Mouse (Mus musculus) liver, embryonic 16.5 days (tissue): ENCODE results near the gene Gm45713. TPM values are rescaled to one million over a fixed set of nuclear protein-coding genes. Genes with fewer than 3 reads are reported as not detected.

Source experiments
- ATAC-seq: fragments of 200-750 bp; cut with Nextera tagmentation; 2 replicates; pipeline ENCODE4 v1.8.0; 2017; ENCODE audit warnings: low read depth, mild to moderate bottlenecking, moderate number of reproducible peaks, moderate library complexity
- H3K27ac ChIP-seq: fragments of 300-500 bp; sonication (generic); 2 replicates; pipeline ENCODE4 v1.5.1; 2014; ENCODE audit warnings: mild to moderate bottlenecking, low read length
- H3K27me3 ChIP-seq: fragments of 300-500 bp; sonication (generic); 2 replicates; pipeline ENCODE4 v1.6.1; 2014; ENCODE audit warnings: low read depth, low read length, mixed read lengths; ENCODE audit not compliant: control insufficient read depth, insufficient read depth
- H3K36me3 ChIP-seq: fragments of 300-500 bp; sonication (generic); 2 replicates; pipeline ENCODE4 v1.6.1; 2014; ENCODE audit warnings: mild to moderate bottlenecking; ENCODE audit not compliant: control insufficient read depth, insufficient read depth
- H3K4me1 ChIP-seq: fragments of 300-500 bp; sonication (generic); 2 replicates; pipeline ENCODE4 v1.6.1; 2014; ENCODE audit warnings: low read depth, low read length, mixed read lengths; ENCODE audit not compliant: control insufficient read depth
- H3K4me2 ChIP-seq: fragments of 300-500 bp; sonication (generic); 2 replicates; pipeline ENCODE4 v1.6.1; 2014; ENCODE audit warnings: low read depth, low read length, mixed read lengths
- H3K4me3 ChIP-seq: fragments of 300-500 bp; sonication (generic); 2 replicates; pipeline ENCODE4 v1.5.1; 2014; ENCODE audit warnings: low read depth, mild to moderate bottlenecking, low read length
- H3K9ac ChIP-seq: fragments of 300-500 bp; sonication (generic); 2 replicates; pipeline ENCODE4 v1.6.1; 2014; ENCODE audit warnings: low read depth, low read length
- H3K9me3 ChIP-seq: fragments of 300-500 bp; sonication (generic); replicated peaks from 2 replicates; pipeline ENCODE4 v1.6.1; 2016; ENCODE audit warnings: low read length; ENCODE audit not compliant: control insufficient read depth
- WGBS: fragments of 180-500 bp; shearing (Covaris S2); extraction: QIAGEN DNeasy Blood & Tissue Kit; methylation state at CpG from one replicate; pipeline ENCODE4 v1.1.7; 2014; ENCODE audit not compliant: insufficient replicate concordance; 5-methylcytosine and 5-hydroxymethylcytosine counted together
- microRNA counts: library from miRNA; unstranded; fragments of <30 nt; microRNA quantifications from one replicate; lab custom pipeline; 2016
- microRNA-seq: library from miRNA; unstranded; fragments of <30 nt; microRNA quantifications from one replicate; pipeline ENCODE4, GENCODE M21; 2016
- polyA plus RNA-seq: library from polyadenylated mRNA; unstranded; fragments of >200 nt; fragmentation: Nextera tagmentation; extraction: Ambion mirVana; gene quantifications from 2 replicates; pipeline ENCODE4 v1.2.1, GENCODE M21; 2015

Gene Gm45713
- polyA plus RNA-seq, 1 experiment from 2014 or later, result not detected

DNA sequence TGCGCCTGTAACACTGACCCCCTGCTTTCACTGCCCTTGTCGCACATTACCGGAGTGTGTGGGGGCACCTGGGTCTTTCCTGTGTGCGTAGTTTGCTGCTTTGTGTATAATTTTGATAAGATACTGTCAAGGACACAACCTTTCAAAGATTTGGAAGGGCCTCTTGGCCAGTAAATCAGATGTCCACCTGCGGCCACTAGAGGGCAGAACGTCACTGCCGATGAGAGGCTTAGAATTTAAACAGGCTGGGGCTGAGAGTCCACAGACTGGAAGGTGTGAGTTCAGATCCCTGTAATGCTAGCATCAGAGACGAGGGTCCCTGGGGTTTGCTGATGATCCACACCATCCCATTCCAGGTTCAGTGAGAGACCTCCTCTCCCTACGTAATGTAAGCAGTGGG is 57.5 kb downstream of the Gm45713 start:
- no peaks in the 10 kb centered on the region for H3K9me3 ChIP-seq
- WGBS, result 20% methylated on average over 9 of the region's 9 CpGs
- H3K4me2 ChIP-seq, result no peak overlapping the region
- peaks cover 7% of the 10 kb centered on the region for H3K36me3 ChIP-seq
- peaks cover 16% of the 10 kb centered on the region for H3K4me1 ChIP-seq
- no peak overlapping the region for H3K9ac ChIP-seq
- no peak for ATAC-seq
- H3K27ac ChIP-seq, result no peak overlapping the region
- no peaks in the 10 kb centered on the region for H3K27me3 ChIP-seq
- H3K4me3 ChIP-seq, result no peak overlapping the region

DNA sequence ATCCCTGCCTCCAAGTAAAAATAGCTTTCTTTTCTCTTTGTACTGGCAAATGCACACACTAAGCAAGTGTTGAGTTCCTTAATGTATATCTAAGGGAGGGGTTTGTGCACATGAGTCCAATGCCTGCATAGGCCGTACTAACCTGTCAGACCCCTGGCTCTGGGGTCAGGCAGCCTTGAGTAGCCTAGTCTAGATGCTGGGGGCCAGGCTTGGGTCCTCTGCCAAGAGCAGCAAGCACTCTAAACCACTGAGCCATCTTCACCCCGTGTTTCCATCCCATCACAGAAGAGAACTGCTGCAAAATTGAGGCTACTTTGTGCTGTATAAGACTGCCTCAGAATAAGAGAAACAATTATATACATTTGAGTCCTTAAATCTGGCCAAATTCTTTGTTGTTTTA is 58.2 kb downstream of the Gm45713 start:
- 76% methylated on average over 2 of the region's 2 CpGs for WGBS
- H3K4me3 ChIP-seq, result no peak overlapping the region
- no peak overlapping the region for H3K27ac ChIP-seq
- no peaks in the 10 kb centered on the region for H3K9me3 ChIP-seq
- H3K4me1 ChIP-seq, result peaks cover 13% of the 10 kb centered on the region
- H3K9ac ChIP-seq, result no peak overlapping the region
- H3K27me3 ChIP-seq, result no peaks in the 10 kb centered on the region
- H3K36me3 ChIP-seq, result peaks cover 7% of the 10 kb centered on the region
- no peak for ATAC-seq
- no peak overlapping the region for H3K4me2 ChIP-seq

DNA sequence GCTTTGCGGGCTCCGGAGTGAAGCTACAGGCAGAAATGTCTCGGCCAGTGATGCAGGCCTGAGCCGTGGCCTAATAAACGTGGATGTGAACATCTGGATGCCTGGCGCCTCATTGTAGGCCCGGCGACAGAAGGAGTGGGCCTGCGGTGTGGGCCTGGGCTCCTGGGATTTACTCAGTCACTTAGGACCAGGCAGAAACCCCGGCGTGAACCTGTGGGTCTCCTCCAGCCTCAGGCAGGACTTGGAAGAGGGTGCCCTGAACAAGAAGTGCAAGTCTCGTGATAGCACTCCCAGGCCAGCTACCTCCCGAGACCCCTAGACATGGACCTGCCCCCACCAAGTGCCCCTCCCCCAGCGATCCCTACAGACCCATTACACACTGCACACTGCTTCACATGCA is 58.7 kb downstream of the Gm45713 start:
- H3K4me2 ChIP-seq, result no peak overlapping the region
- no peak overlapping the region for H3K9ac ChIP-seq
- H3K9me3 ChIP-seq, result no peaks in the 10 kb centered on the region
- peaks cover 8% of the 10 kb centered on the region for H3K4me1 ChIP-seq
- H3K4me3 ChIP-seq, result no peak overlapping the region
- H3K36me3 ChIP-seq, result peaks cover 7% of the 10 kb centered on the region
- H3K27me3 ChIP-seq, result no peaks in the 10 kb centered on the region
- WGBS, result 87% methylated on average over 14 of the region's 14 CpGs
- no peak for ATAC-seq
- no peak overlapping the region for H3K27ac ChIP-seq

DNA sequence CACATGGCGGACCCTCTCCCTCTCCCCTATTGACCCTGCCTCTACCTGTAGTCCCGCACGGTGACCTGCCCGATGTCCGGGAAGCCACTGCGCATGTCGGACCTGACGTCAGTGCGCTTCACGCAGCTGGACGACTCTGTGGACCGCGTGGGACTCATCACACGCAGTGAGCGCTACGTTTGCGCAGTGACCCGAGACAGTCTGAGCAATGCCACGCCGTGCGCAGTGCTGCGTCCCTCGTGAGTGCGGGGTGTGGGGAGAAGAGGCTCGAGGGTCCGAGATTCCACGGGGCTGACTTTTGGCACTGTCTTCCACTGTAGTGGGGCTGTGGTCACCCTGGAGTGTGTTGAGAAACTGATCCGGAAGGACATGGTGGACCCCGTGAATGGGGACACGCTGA is 59.5 kb downstream of the Gm45713 start:
- H3K4me1 ChIP-seq, result peaks cover 5% of the 10 kb centered on the region
- WGBS, result 90% methylated on average over 30 of the region's 30 CpGs
- H3K9me3 ChIP-seq, result no peaks in the 10 kb centered on the region
- no peak overlapping the region for H3K27ac ChIP-seq
- H3K27me3 ChIP-seq, result no peaks in the 10 kb centered on the region
- H3K9ac ChIP-seq, result no peak overlapping the region
- no peak overlapping the region for H3K4me3 ChIP-seq
- H3K4me2 ChIP-seq, result no peak overlapping the region
- H3K36me3 ChIP-seq, result peaks cover 7% of the 10 kb centered on the region
- no peak for ATAC-seq

MicroRNAs encoded within 50 kb of the gene (microRNA counts, 519-probe panel; counts per million panel counts)
- microRNA mmu-miR-150 (lab: Ali Mortazavi, UCI), result 2,524 counts per million, percentile 67 among the panel's probes with 10 or more counts

Small RNA genes lying within 50 kb of the gene (microRNA-seq; reads per million reads assigned to microRNA genes)
- gene Mir150 (34.7 reads per million, percentile 43 among the genes with 10 or more reads in this experiment), gene Mir5121 (37.4 reads per million, percentile 44 among the genes with 10 or more reads in this experiment), gene Mir7055 (not detected)

Other genes starting within 250 kb of the Gm45713 start
- gene Med25, start 243.5 kb downstream of the Gm45713 start, polyA plus RNA-seq, result 44.7 and 53.0 TPM in 2 replicates
- gene Fuz, start 240.2 kb downstream of the Gm45713 start, polyA plus RNA-seq, result 5.9 and 6.6 TPM in 2 replicates
- gene Ap2a1, start 206.7 kb downstream of the Gm45713 start, polyA plus RNA-seq, result 63.3 and 63.7 TPM in 2 replicates
- gene Tsks, start 193.0 kb downstream of the Gm45713 start, polyA plus RNA-seq, result 0.12 TPM in 1 of 2 replicates, not detected in the other
- gene Cpt1c, start 161.4 kb downstream of the Gm45713 start, polyA plus RNA-seq, result 1.8 and 2.1 TPM in 2 replicates
- 95.6 and 98.6 TPM in 2 replicates for gene Prmt1, start 149.7 kb downstream of the Gm45713 start, polyA plus RNA-seq
- gene Irf3, start 138.6 kb downstream of the Gm45713 start, polyA plus RNA-seq, result 39.8 and 43.2 TPM in 2 replicates
- gene Bcl2l12, start 137.5 kb downstream of the Gm45713 start, polyA plus RNA-seq, result 11.0 and 12.2 TPM in 2 replicates
- gene Scaf1, start 119.9 kb downstream of the Gm45713 start, polyA plus RNA-seq, result 9.8 and 9.9 TPM in 2 replicates
- 20.9 and 23.2 TPM in 2 replicates for gene Rras, start 118.3 kb downstream of the Gm45713 start, polyA plus RNA-seq
- gene Prr12, start 83.3 kb downstream of the Gm45713 start, polyA plus RNA-seq, result 1.9 and 2.0 TPM in 2 replicates
- gene Nosip, start 73.8 kb downstream of the Gm45713 start, polyA plus RNA-seq, result 23.4 and 23.8 TPM in 2 replicates
- gene Prrg2, start 73.6 kb downstream of the Gm45713 start, polyA plus RNA-seq, result 9.7 and 10.5 TPM in 2 replicates
- gene Rcn3, start 44.0 kb downstream of the Gm45713 start, polyA plus RNA-seq, result 20.1 and 22.7 TPM in 2 replicates
- 50.6 and 56.1 TPM in 2 replicates for gene Fcgrt, start 32.4 kb downstream of the Gm45713 start, polyA plus RNA-seq
- gene Rps11, start 11.8 kb downstream of the Gm45713 start, polyA plus RNA-seq, result 646 and 744 TPM in 2 replicates
- 558 and 645 TPM in 2 replicates for gene Rpl13a, start 7.5 kb downstream of the Gm45713 start, polyA plus RNA-seq
- 3.0 and 3.1 TPM in 2 replicates for gene Flt3l, start 201 bp upstream of the Gm45713 start, polyA plus RNA-seq
- gene Pih1d1, start 18.1 kb upstream of the Gm45713 start, polyA plus RNA-seq, result 42.3 and 42.8 TPM in 2 replicates
- gene Aldh16a1, start 18.4 kb upstream of the Gm45713 start, polyA plus RNA-seq, result 30.0 and 30.3 TPM in 2 replicates
- not detected in 2 replicates for gene Slc17a7, start 27.7 kb upstream of the Gm45713 start, polyA plus RNA-seq
- not detected in 2 replicates for gene Gfy, start 43.3 kb upstream of the Gm45713 start, polyA plus RNA-seq
- not detected in 2 replicates for gene Pth2, start 44.8 kb upstream of the Gm45713 start, polyA plus RNA-seq
- gene Ccdc155, start 68.7 kb upstream of the Gm45713 start, polyA plus RNA-seq, result 0.05 TPM in 1 of 2 replicates, not detected in the other
- 1.5 and 2.2 TPM in 2 replicates for gene Dkkl1, start 75.9 kb upstream of the Gm45713 start, polyA plus RNA-seq
- gene Tead2, start 79.5 kb upstream of the Gm45713 start, polyA plus RNA-seq, result 5.0 and 6.5 TPM in 2 replicates
- 16.4 and 19.3 TPM in 2 replicates for gene Cd37, start 102.9 kb upstream of the Gm45713 start, polyA plus RNA-seq
- not detected in 2 replicates for gene Slc6a16, start 104.9 kb upstream of the Gm45713 start, polyA plus RNA-seq
- gene Slc6a21, start 141.3 kb upstream of the Gm45713 start, polyA plus RNA-seq, result not detected in 2 replicates
- gene Trpm4, start 197.5 kb upstream of the Gm45713 start, polyA plus RNA-seq, result 0.85 and 1.7 TPM in 2 replicates
- 0.39 and 0.60 TPM in 2 replicates for gene Hrc, start 199.1 kb upstream of the Gm45713 start, polyA plus RNA-seq
- 0.15 and 0.19 TPM in 2 replicates for gene Ppfia3, start 230.8 kb upstream of the Gm45713 start, polyA plus RNA-seq
- not detected in 2 replicates for gene Lin7b, start 234.4 kb upstream of the Gm45713 start, polyA plus RNA-seq